In genomic region chr2:31446456-31446855, GRCm38 (mm10) we compare ENCODE assay signal across 18 mouse cellular contexts.
"Had no signal": no experiment of that assay in that cellular context is flagged by ENCODE, and none has a peak within 500 bp of the region (broad histone marks: within the 10 kb centered on the region; RNA-seq: fewer than 3 reads in every experiment).

No protein-coding gene starts in this region.

- H3K36me3 ChIP-seq: limb, embryonic 12.5 days; limb, embryonic 15.5 days; midbrain, embryonic 12.5 days; midbrain, embryonic 15.5 days; neural tube, embryonic 12.5 days; neural tube, embryonic 15.5 days had no signal

- H3K9ac ChIP-seq: limb, embryonic 12.5 days; limb, embryonic 15.5 days; liver, embryonic 14.5 days; liver, postnatal 0 days; lung, embryonic 14.5 days; midbrain, embryonic 12.5 days; midbrain, embryonic 15.5 days; neural tube, embryonic 12.5 days; neural tube, embryonic 15.5 days had no signal

- H3K27ac ChIP-seq: limb, embryonic 12.5 days; limb, embryonic 15.5 days; liver, embryonic 14.5 days; midbrain, embryonic 12.5 days; midbrain, embryonic 15.5 days; neural tube, embryonic 12.5 days; neural tube, embryonic 15.5 days had no signal

- H3K4me3 ChIP-seq: limb, embryonic 12.5 days; limb, embryonic 15.5 days; megakaryocyte, embryonic 14.5 days; midbrain, embryonic 12.5 days; midbrain, embryonic 15.5 days; neural tube, embryonic 12.5 days; neural tube, embryonic 15.5 days had no signal

- H3K27me3 ChIP-seq: limb, embryonic 12.5 days; limb, embryonic 15.5 days; midbrain, embryonic 15.5 days; neural tube, embryonic 12.5 days; neural tube, embryonic 15.5 days had no signal

- DNase-seq: kidney, adult 9 months; kidney, postnatal 14 days; kidney, postnatal 4 days; left cerebral cortex, postnatal 4 days; liver, postnatal 0 days; lung, embryonic 14.5 days; thymus, adult 18-20 months; thymus, postnatal 36 days had no signal

- H3K9me3 ChIP-seq: limb, embryonic 12.5 days; limb, embryonic 15.5 days; megakaryocyte, embryonic 14.5 days; midbrain, embryonic 12.5 days; midbrain, embryonic 15.5 days; neural tube, embryonic 12.5 days; neural tube, embryonic 15.5 days had no signal

- H3K4me2 ChIP-seq: limb, embryonic 12.5 days; limb, embryonic 15.5 days; liver, embryonic 11.5 days; lung, embryonic 14.5 days; midbrain, embryonic 12.5 days; midbrain, embryonic 15.5 days; neural tube, embryonic 12.5 days; neural tube, embryonic 15.5 days had no signal

- ATAC-seq: liver, postnatal 0 days; lung, postnatal 0 days; midbrain, embryonic 15.5 days had no signal
